Mouse (Mus musculus): ENCODE measurements at regions not wholly inside any gene's neighbourhood (a gene's known extent, or its start where the extent isn't known, plus 50 kb on each side); places are given as distances from the start of the nearest gene placed in this dataset.
A peak's percentile ranks its signal among the peaks of the same experiment; 100 is the strongest.
"Not testable (repeated sequence)": the region's sequence is repeated elsewhere in the genome, so short reads cannot be mapped to it uniquely, and the experiment has no call there.

GRCm38 (mm10) chr5:77816759-77817280 is 409.0 kb upstream of the Igfbp7 start:
- DNase-seq (ENCODE audit: low spot score in 2 of 2) = no peak

GRCm38 (mm10) chr5:77809844-77810243 is 402.0 kb upstream of the Igfbp7 start:
- DNase-seq (ENCODE audit: low spot score in 2 of 2) = no peak

- DNase-seq (ENCODE audit: low spot score in 2 of 2) = peak; percentile 24 to 38
These were observed 399.9 kb upstream of the Igfbp7 start for GRCm38 (mm10) chr5:77807726-77808125.

GRCm38 (mm10) chr5:77806334-77807157 is 398.7 kb upstream of the Igfbp7 start:
- no peak for DNase-seq (ENCODE audit: low spot score in 2 of 2)

GRCm38 (mm10) chr5:77805796-77806195 is 398.0 kb upstream of the Igfbp7 start:
- DNase-seq (ENCODE audit: low spot score in 2 of 2) = no peak

GRCm38 (mm10) chr5:77805303-77805702 is 397.5 kb upstream of the Igfbp7 start:
- no peak for DNase-seq (ENCODE audit: low spot score in 2 of 2)

- no peak for DNase-seq (ENCODE audit: low spot score in 2 of 2)
These were observed 396.3 kb upstream of the Igfbp7 start for GRCm38 (mm10) chr5:77804113-77804512.

GRCm38 (mm10) chr5:77803562-77803961 is 395.7 kb upstream of the Igfbp7 start:
- DNase-seq (ENCODE audit: low spot score in 2 of 2) = peak; percentile 15 to 83

GRCm38 (mm10) chr5:77796960-77797359 is 389.1 kb upstream of the Igfbp7 start:
- no peak for DNase-seq (ENCODE audit: low spot score in 2 of 2)

DNA sequence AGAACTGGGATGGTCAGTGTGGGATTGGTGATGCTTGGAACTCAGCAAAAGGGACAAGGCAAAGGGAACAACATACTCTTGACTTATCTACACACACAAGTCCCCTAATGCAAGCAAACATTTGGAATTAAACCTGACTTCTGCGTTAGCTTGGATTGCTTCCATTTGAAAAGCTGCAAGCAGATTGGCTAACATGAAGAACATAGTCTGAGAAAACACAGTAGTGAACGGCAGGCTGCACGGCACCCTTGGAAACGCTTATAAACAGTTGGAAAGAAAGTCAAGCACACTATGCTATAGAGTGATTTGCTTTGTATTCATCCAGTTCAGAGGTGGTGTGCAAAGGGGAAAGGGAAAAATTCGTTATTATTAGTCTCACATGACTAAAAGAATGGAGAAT is 387.9 kb upstream of the Igfbp7 start:
- no peak for DNase-seq (ENCODE audit: low spot score in 2 of 2)

GRCm38 (mm10) chr5:77783953-77784352 is 376.1 kb upstream of the Igfbp7 start:
- DNase-seq (ENCODE audit: low spot score in 2 of 2) = no peak

DNA sequence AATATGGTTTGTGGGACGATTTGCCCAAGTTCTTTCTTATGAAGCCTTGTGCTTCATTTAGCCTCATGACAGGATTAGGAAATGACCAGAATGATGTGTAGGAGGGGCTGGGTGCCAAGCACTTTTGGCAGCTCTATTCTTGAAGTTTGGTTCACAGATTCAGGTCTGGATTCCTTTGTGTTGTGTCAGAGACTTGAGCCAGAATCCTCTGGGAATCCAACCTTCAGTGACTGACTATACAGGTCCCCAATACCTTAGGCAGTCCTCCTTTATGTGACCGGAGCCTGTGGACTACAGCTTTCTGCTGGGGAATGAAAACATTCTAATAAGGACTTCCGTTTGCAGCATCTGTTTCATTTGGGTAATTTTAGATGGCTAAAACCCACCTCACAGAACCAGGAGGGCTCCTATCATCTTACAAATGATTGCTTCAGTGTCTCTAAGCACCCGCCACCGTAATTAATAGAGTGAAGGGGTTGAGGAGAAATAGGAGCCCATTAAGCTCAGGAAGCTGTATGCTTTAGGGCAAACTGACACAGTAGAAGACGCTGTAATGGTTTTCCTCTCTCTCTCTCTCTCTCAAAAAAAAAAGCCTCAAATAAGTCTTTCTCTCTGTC is 354.7 kb upstream of the Igfbp7 start:
- no peak for DNase-seq (ENCODE audit: low spot score in 2 of 2)

GRCm38 (mm10) chr5:77762013-77762412 is 354.2 kb upstream of the Igfbp7 start:
- no peak for DNase-seq (ENCODE audit: low spot score in 2 of 2)

- no peak for DNase-seq (ENCODE audit: low spot score in 2 of 2)
These were observed 341.1 kb upstream of the Igfbp7 start for GRCm38 (mm10) chr5:77748933-77749332.

GRCm38 (mm10) chr5:77746604-77747003 is 338.8 kb upstream of the Igfbp7 start:
- DNase-seq (ENCODE audit: low spot score in 2 of 2) = no peak

DNA sequence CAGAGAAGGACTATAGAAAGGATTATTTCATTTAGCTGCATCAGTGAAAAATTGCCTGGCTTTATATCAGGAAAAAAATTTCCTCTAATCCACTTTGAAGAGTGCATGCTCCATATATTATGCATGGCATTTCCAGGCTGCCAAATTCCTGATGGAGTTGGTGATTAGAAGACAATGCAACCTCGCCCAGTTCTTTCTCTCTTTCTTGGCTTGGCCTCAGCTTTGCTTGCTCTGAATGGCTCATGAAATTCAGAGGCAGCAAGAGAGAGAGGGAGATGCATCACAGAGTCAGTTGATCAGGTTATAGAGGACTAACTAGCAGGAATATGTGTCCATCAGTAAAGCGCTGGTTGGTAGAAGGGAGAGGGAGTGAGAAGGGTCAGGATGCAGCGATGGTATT is 335.6 kb upstream of the Igfbp7 start:
- no peak for DNase-seq (ENCODE audit: low spot score in 2 of 2)

DNA sequence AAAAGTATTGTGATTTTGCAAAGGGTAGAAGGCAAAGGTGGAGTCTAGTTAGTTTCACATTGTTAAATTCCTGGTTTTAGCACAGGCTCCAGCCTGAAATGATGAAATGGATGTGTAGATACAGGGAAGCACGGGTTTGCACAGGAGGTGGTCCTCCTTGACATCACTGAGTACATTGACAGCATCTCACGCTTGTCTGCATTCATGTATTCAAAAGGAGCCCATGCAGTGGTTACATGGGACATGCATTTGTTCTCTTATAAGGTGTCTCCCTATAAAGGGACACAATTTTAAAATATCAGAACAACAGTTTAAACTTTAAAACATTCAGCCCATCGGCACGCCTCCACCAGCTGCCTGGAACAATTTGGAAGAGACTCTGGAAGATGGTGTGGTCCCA is 322.4 kb upstream of the Igfbp7 start:
- DNase-seq (ENCODE audit: low spot score in 2 of 2) = not testable (repeated sequence)

GRCm38 (mm10) chr5:77681592-77681991 is 273.8 kb upstream of the Igfbp7 start:
- DNase-seq (ENCODE audit: low spot score in 2 of 2) = no peak

DNA sequence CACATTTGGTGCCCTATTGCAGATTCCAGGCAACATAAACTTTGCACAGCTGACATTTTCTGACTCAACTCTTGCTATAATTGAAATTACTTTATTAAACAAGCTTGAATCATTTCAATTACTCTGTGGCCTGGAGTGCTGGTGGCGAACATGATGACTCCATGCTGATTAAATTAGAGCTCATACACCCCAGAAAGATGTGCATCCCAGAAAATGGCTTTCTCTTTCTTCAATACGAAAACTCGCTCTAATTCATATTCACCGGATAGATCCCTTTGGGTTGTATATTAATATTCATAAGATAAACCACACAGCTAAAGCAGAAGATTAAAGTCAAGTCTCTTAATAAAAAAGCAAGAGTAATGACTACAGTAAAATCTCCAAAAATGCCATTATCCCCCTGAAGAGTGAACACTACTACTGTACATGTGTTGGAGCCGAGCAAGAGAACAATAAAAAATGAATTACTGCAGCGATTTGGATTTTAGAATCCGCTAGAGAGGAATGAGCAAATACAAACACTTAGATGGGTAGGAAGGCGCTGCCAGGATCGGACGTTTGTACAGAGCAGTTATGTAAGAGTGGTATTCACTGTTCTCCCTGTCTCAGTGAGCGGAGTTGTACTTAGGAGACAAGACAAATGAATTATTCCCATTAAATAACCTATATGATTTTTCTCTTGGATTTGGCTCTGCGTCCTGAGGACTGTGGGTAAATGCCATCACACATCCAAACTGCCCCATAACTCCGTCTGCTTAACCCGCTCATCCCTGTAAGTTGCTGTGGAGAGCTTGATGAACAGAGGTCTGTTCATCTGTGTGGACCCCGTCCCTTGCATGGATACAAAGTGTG is 264.5 kb upstream of the Igfbp7 start:
- no peak for DNase-seq (ENCODE audit: low spot score in 2 of 2)

GRCm38 (mm10) chr5:77663096-77663495 is 255.3 kb upstream of the Igfbp7 start:
- peak in 1 of 2 experiments; percentile 16 for DNase-seq (ENCODE audit: low spot score in 2 of 2)

DNA sequence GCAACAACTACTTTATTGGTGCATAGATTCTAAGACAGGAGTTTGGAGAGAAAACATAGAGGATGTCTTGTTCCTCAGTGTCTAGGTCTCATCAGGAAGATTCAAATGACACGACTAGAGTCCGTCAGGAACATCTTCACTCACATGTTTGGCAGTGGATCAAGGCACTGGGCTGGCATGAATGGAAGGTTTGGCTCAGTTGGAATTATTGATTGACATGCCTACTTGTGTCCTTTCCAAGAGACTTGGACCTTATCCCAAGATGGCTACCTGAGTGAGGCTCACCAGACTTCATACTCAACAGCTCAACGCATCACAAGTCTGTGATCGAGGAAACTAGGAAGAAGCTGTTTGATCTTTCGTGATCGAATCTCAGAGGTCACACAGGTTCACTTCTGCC is 251.2 kb upstream of the Igfbp7 start:
- no peak for DNase-seq (ENCODE audit: low spot score in 2 of 2)

GRCm38 (mm10) chr5:77644651-77645050 is 236.8 kb upstream of the Igfbp7 start:
- DNase-seq (ENCODE audit: low spot score in 2 of 2) = no peak
